Mouse (Mus musculus) forebrain, embryonic 15.5 days (tissue): ENCODE results near the gene Zfp709. TPM values are rescaled to one million over a fixed set of nuclear protein-coding genes. Genes with fewer than 3 reads are reported as not detected.
"Not testable (repeated sequence)": the region's sequence is repeated elsewhere in the genome, so short reads cannot be mapped to it uniquely, and the experiment has no call there.

ENCODE experiments used
- ATAC-seq: fragments of 200-750 bp; cut with Nextera tagmentation; replicated peaks from 2 replicates; pipeline ENCODE4 v1.8.0; 2017; ENCODE audit warnings: mild to moderate bottlenecking, moderate TSS enrichment, moderate library complexity
- H3K27ac ChIP-seq: fragments of 300-500 bp; sonication (generic); replicated peaks from 2 replicates; pipeline ENCODE4 v1.5.1; 2015; ENCODE audit warnings: mild to moderate bottlenecking, inconsistent platforms
- H3K27me3 ChIP-seq: fragments of 300-500 bp; sonication (generic); 2 replicates; pipeline ENCODE4 v1.6.1; 2015; ENCODE audit warnings: inconsistent platforms
- H3K36me3 ChIP-seq: fragments of 300-500 bp; sonication (generic); 2 replicates; pipeline ENCODE4 v1.6.1; 2015; ENCODE audit warnings: mild to moderate bottlenecking, inconsistent platforms
- H3K4me1 ChIP-seq: fragments of 300-500 bp; sonication (generic); 2 replicates; pipeline ENCODE4 v1.6.1; 2015; ENCODE audit warnings: inconsistent platforms
- H3K4me2 ChIP-seq: fragments of 300-500 bp; sonication (generic); replicated peaks from 2 replicates; pipeline ENCODE4 v1.6.1; 2015; ENCODE audit warnings: mild to moderate bottlenecking, inconsistent platforms
- H3K4me3 ChIP-seq: fragments of 300-500 bp; sonication (generic); 2 replicates; pipeline ENCODE4 v1.5.1; 2015; ENCODE audit warnings: mild to moderate bottlenecking, inconsistent platforms
- H3K9ac ChIP-seq: fragments of 300-500 bp; sonication (generic); replicated peaks from 2 replicates; pipeline ENCODE4 v1.6.1; 2015; ENCODE audit warnings: mild to moderate bottlenecking, inconsistent platforms
- H3K9me3 ChIP-seq: fragments of 300-500 bp; sonication (generic); 2 replicates; pipeline ENCODE4 v1.6.1; 2016; ENCODE audit warnings: inconsistent platforms
- WGBS: fragments of 180-500 bp; shearing (Covaris S2); methylation state at CpG from one replicate; pipeline ENCODE4 v1.1.7; 2015; ENCODE audit warnings: mixed read lengths; 5-methylcytosine and 5-hydroxymethylcytosine counted together
- polyA plus RNA-seq: library from polyadenylated mRNA; unstranded; fragments of >200 nt; fragmentation: Nextera tagmentation; extraction: Ambion mirVana; gene quantifications from 2 replicates; pipeline ENCODE4 v1.2.1, GENCODE M21; 2015

The Zfp709 gene
- polyA plus RNA-seq: 8.3 and 8.5 TPM in 2 replicates

- Histone ChIP-seq H3K27me3 (no peaks in the 10 kb centered on the region), H3K4me1 (peaks cover 8% of the 10 kb centered on the region; the same call in 1 of the 2 replicates), H3K36me3 (peaks cover 21% of the 10 kb centered on the region), H3K9ac (peak within 1 kb of the TSS; percentile 83), H3K4me3 (peak within 1 kb of the TSS; percentile 74), H3K9me3 (peaks cover 16% of the 10 kb centered on the region), H3K4me2 (peak within 1 kb of the TSS; percentile 73), H3K27ac (peak within 1 kb of the TSS; percentile 82)
- 5% methylated on average over 45 of the region's 45 CpGs for WGBS
- peak; percentile 94 for ATAC-seq
Measured at GRCm38 (mm10) chr8:71881618-71882274, at the start of gene Zfp709. Gene Zfp709, plus strand, starts transcription at chr8:71882019.

DNA sequence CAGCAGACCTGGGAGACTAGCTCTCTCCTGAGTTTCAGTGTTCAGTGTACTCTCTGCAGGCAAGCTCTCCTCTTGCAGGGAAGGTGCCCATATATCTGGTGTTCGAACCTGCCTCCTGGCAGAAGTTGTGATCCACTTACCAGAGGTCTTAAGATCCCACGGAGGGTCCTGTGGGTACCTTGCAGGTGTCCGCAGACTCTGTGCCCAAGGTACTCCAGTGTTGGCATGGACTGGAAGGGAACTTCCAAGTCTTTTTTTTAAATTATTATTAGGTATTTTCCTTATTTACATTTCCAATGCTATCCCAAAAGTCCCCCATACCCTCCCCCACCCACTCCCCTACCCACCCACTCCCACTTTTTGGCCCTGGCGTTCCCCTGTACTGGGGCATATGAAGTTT, 43.6 kb upstream of the Zfp709 start:
- not testable (repeated sequence) for H3K4me2 ChIP-seq, H3K4me3 ChIP-seq, H3K9me3 ChIP-seq, H3K27ac ChIP-seq, ATAC-seq, H3K9ac ChIP-seq, H3K36me3 ChIP-seq, H3K27me3 ChIP-seq, H3K4me1 ChIP-seq
- WGBS: 82% methylated on average over 4 of the region's 4 CpGs

- H3K4me3 ChIP-seq, H3K4me1 ChIP-seq, H3K9me3 ChIP-seq, ATAC-seq, H3K27me3 ChIP-seq, H3K27ac ChIP-seq, H3K9ac ChIP-seq, H3K36me3 ChIP-seq, H3K4me2 ChIP-seq: not testable (repeated sequence)
- 91% methylated on average over 3 of the region's 3 CpGs for WGBS
Measured at GRCm38 (mm10) chr8:71841201-71841817, 40.5 kb upstream of the Zfp709 start.

DNA sequence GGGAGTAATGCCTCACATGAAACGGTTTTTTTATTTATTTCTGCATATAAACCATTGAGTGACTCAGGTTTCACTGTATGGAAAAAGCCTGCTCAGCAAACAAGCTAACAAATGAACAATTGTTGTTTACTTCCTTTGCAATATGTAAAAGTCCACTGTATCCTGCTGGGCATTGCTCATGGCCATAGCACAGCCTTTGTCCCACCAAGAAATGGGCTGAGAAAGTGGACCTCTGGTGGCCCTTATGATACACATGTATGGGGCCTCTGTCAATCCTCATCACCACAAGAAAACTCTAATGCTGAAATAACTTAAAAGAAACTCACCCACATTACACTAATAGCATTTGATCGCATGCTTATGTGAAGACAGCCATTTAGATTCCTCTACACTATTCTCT, 39.3 kb upstream of the Zfp709 start:
- not testable (repeated sequence) for H3K4me3 ChIP-seq, ATAC-seq, H3K27ac ChIP-seq, H3K36me3 ChIP-seq, H3K4me2 ChIP-seq, H3K9me3 ChIP-seq, H3K4me1 ChIP-seq, H3K27me3 ChIP-seq, H3K9ac ChIP-seq
- WGBS: 73% methylated on average over 2 of the region's 2 CpGs

- H3K4me1 ChIP-seq, H3K4me2 ChIP-seq, H3K27me3 ChIP-seq, H3K27ac ChIP-seq, ATAC-seq, H3K9me3 ChIP-seq, H3K9ac ChIP-seq, H3K36me3 ChIP-seq, H3K4me3 ChIP-seq: not testable (repeated sequence)
- 73% methylated on average over 1 of the region's 1 CpGs for WGBS
Measured at GRCm38 (mm10) chr8:71844453-71844852, 37.4 kb upstream of the Zfp709 start.

- not testable (repeated sequence) for ATAC-seq
- 90% methylated on average over 1 of the region's 1 CpGs for WGBS
Measured at GRCm38 (mm10) chr8:71845993-71846483, 35.8 kb upstream of the Zfp709 start.

GRCm38 (mm10) chr8:71846745-71847144, 35.1 kb upstream of the Zfp709 start:
- not testable (repeated sequence) for ATAC-seq, H3K4me2 ChIP-seq, H3K36me3 ChIP-seq, H3K9ac ChIP-seq, H3K27me3 ChIP-seq, H3K4me3 ChIP-seq, H3K4me1 ChIP-seq, H3K27ac ChIP-seq, H3K9me3 ChIP-seq
- 92% methylated on average over 2 of the region's 2 CpGs for WGBS

More at GRCm38 (mm10) chr8:71845993-71846483, 35.8 kb upstream of the Zfp709 start:
- not testable (repeated sequence) for H3K9ac ChIP-seq, H3K4me3 ChIP-seq, H3K27me3 ChIP-seq, H3K4me1 ChIP-seq, H3K4me2 ChIP-seq, H3K9me3 ChIP-seq, H3K27ac ChIP-seq, H3K36me3 ChIP-seq

GRCm38 (mm10) chr8:71851014-71851413, 30.8 kb upstream of the Zfp709 start:
- not testable (repeated sequence) for H3K9ac ChIP-seq, H3K4me3 ChIP-seq, H3K4me2 ChIP-seq, H3K9me3 ChIP-seq, H3K36me3 ChIP-seq, H3K27ac ChIP-seq, H3K27me3 ChIP-seq, ATAC-seq, H3K4me1 ChIP-seq
- whole genome bisulfite sequencing: 74% methylated on average over 1 of the region's 1 CpGs

DNA sequence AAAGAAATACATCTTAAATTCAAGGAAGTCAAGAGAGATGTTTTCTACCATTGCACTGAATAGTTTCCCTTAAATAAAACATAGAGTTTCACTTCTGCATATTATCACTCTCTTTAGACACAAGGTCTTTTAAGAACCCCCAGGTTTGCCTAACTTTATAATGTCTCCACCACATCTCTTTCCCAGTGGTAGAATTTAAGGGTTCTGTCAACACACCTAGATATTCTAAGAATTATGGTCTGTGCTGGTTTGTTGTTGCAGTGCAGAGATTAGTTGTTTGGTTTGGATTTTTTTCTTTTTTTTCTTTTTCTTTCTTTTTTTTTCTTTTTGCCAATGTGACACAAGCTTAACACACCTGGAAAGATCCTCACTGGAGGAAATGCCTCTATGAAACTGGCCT, 28.5 kb upstream of the Zfp709 start:
- H3K4me3 ChIP-seq, H3K36me3 ChIP-seq, ATAC-seq, H3K9ac ChIP-seq, H3K4me2 ChIP-seq, H3K27me3 ChIP-seq, H3K4me1 ChIP-seq, H3K27ac ChIP-seq, H3K9me3 ChIP-seq: not testable (repeated sequence)

- H3K4me3 ChIP-seq, H3K27ac ChIP-seq, H3K27me3 ChIP-seq, ATAC-seq, H3K4me1 ChIP-seq, H3K36me3 ChIP-seq, H3K9ac ChIP-seq, H3K4me2 ChIP-seq, H3K9me3 ChIP-seq: not testable (repeated sequence)
- WGBS: 80% methylated on average over 9 of the region's 10 CpGs
Measured at GRCm38 (mm10) chr8:71856630-71857328, 25.0 kb upstream of the Zfp709 start.

DNA sequence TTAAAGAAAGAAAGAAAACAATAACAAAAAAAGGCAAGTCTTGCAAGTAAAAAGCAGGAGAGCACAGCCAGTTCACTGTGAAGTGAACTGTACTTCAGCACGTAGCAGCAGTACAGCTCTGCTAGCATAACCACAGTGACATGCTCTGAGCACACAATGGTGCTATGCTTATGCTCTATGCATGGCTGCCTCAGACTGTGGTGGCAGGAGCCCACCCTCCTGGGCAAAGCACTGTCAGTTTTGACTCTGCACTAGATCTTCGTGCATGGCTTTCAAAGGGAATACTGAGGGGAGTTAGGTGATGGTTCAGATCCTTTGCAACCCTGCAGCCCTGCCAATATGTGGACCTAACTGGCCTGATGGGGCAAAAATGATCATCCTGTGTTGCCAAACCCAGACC, 24.5 kb upstream of the Zfp709 start:
- not testable (repeated sequence) for H3K9ac ChIP-seq, H3K4me1 ChIP-seq, H3K27ac ChIP-seq, H3K9me3 ChIP-seq, H3K36me3 ChIP-seq, H3K27me3 ChIP-seq, H3K4me3 ChIP-seq, H3K4me2 ChIP-seq
- 0 out of 2 replicates have a peak, but pooled peaks have one; percentile 29 for ATAC-seq
- 81% methylated on average over 2 of the region's 2 CpGs for WGBS

- not testable (repeated sequence) for H3K36me3 ChIP-seq, H3K4me1 ChIP-seq, ATAC-seq, H3K9me3 ChIP-seq, H3K27me3 ChIP-seq, H3K4me2 ChIP-seq, H3K4me3 ChIP-seq, H3K9ac ChIP-seq, H3K27ac ChIP-seq
- 87% methylated on average over 1 of the region's 1 CpGs for WGBS
Measured at GRCm38 (mm10) chr8:71861551-71861950, 20.3 kb upstream of the Zfp709 start.
